In genomic region chr14:48358487-48359159, GRCm38 (mm10) we compare ENCODE assay signal across 8 mouse cellular contexts.
DNase-seq lines count a peak whose midpoint lies in the region; ATAC-seq and TF ChIP-seq lines count a peak whose summit lies in the region.

No protein-coding gene starts in this region.

- peak; percentile 41 for TF ChIP-seq CTCF in liver, embryonic 14.5 days (IDR thresholded peaks at IDR 0.05; ENCODE audit: low read depth)

- no peaks in the 10 kb centered on the region for H3K27me3 ChIP-seq in liver, embryonic 14.5 days (ENCODE audit: control insufficient read depth, insufficient read depth, low read length)
- 0 out of 2 replicates have a peak, but pooled peaks cover 5% of the 10 kb centered on the region for H3K27me3 ChIP-seq in liver, embryonic 12.5 days (replicated peaks)

- H3K9me3 ChIP-seq in liver, embryonic 14.5 days (ENCODE audit: control insufficient read depth, low read length): no peaks in the 10 kb centered on the region
- no peaks in the 10 kb centered on the region for H3K9me3 ChIP-seq in liver, embryonic 12.5 days (replicated peaks)

- WGBS in liver, embryonic 14.5 days (ENCODE audit: insufficient replicate concordance): 45% methylated on average over 12 of the region's 12 CpGs
- WGBS in liver, embryonic 12.5 days (ENCODE audit: insufficient replicate concordance): 47% methylated on average over 12 of the region's 12 CpGs

- no peak for DNase-seq in liver, embryonic 14.5 days (ENCODE audit: low read depth in 3 of 3, low spot score in 3 of 3)
- peak; percentile 44 for DNase-seq in adrenal gland, postnatal 14 days
- peak; percentile 79 for DNase-seq in embryo, embryonic 11 days
- DNase-seq in kidney, postnatal 10 days: peak; percentile 55
- peak; percentile 30 for DNase-seq in lung, postnatal 36 days
- DNase-seq in T-cell, adult 2 months (ENCODE audit: low spot score): no peak

- no peaks in the 10 kb centered on the region for H3K36me3 ChIP-seq in liver, embryonic 14.5 days (replicated peaks; ENCODE audit: control insufficient read depth, insufficient read depth, low read depth)
- no peaks in the 10 kb centered on the region for H3K36me3 ChIP-seq in liver, embryonic 12.5 days

- H3K4me3 ChIP-seq in liver, embryonic 14.5 days (ENCODE audit: insufficient read depth in 1 of 2, low read depth in 2 of 2, low read length in 2 of 2): no peak overlapping the region
- H3K4me3 ChIP-seq in liver, embryonic 12.5 days: no peak overlapping the region

- no peak overlapping the region for H3K4me2 ChIP-seq in liver, embryonic 14.5 days (ENCODE audit: low read depth)
- H3K4me2 ChIP-seq in liver, embryonic 12.5 days: no peak overlapping the region

- no peaks in the 10 kb centered on the region for H3K4me1 ChIP-seq in liver, embryonic 14.5 days (replicated peaks; ENCODE audit: control insufficient read depth in 2 of 2, insufficient read depth in 2 of 2, low read length in 1 of 2)
- no peaks in the 10 kb centered on the region for H3K4me1 ChIP-seq in liver, embryonic 12.5 days

- H3K9ac ChIP-seq in liver, embryonic 14.5 days (replicated peaks): no peak overlapping the region
- H3K9ac ChIP-seq in liver, embryonic 12.5 days: no peak overlapping the region

- H3K27ac ChIP-seq in liver, embryonic 14.5 days: no peak overlapping the region
- H3K27ac ChIP-seq in liver, embryonic 12.5 days: no peak overlapping the region

- ATAC-seq in liver, embryonic 14.5 days (ENCODE audit: insufficient read depth): no peak
- no peak for ATAC-seq in liver, embryonic 12.5 days
- no peak for ATAC-seq in CD4-positive, CD25-positive, alpha-beta regulatory T cell, adult 4 months

- no peak for TF ChIP-seq EP300 in liver, embryonic 14.5 days (IDR thresholded peaks at IDR 0.05; ENCODE audit: low read depth)

Comparison
In these comparisons a context has a peak if more than half of its experiments do, and no peak if none do; other contexts are left out.
1. DNase-seq: peak in adrenal gland, postnatal 14 days (single experiment), embryo, embryonic 11 days (single experiment), kidney, postnatal 10 days (single experiment) and lung, postnatal 36 days (single experiment); none in liver, embryonic 14.5 days (0 of 3) and T-cell, adult 2 months (single experiment).